Mouse (Mus musculus) gastrocnemius, postnatal 10 days (tissue): ENCODE results near the gene Ly6c2. TPM values are rescaled to one million over a fixed set of nuclear protein-coding genes. Genes with fewer than 3 reads are reported as not detected.

Experiments used
- total RNA-seq, 2 experiments: library from RNA; stranded (reverse); gene quantifications; 2 replicates each; pipeline ENCODE4 v1.2.3; 2021

The Ly6c2 gene
- total RNA-seq, 2 experiments from 2014 or later, result 3.1 to 3.3 TPM

Other genes starting within 250 kb of the Ly6c2 start
- gene 2010109I03Rik, start 214.9 kb downstream of the Ly6c2 start, total RNA-seq, result not detected
- under 1 TPM in 1 of 2 experiments, not detected in 1; 0.21 TPM for gene Ly6i, start 128.5 kb downstream of the Ly6c2 start, total RNA-seq
- gene Ly6a, start 113.9 kb downstream of the Ly6c2 start, total RNA-seq, result 10 to 100 TPM; 43.4 to 57.2 TPM
- 10 to 100 TPM; 60.9 to 62.0 TPM for gene Ly6c1, start 63.1 kb downstream of the Ly6c2 start, total RNA-seq
- under 1 TPM in 1 of 2 experiments, not detected in 1; 0.68 TPM for gene Ly6g, start 43.3 kb upstream of the Ly6c2 start, total RNA-seq
- gene BC025446, start 104.4 kb upstream of the Ly6c2 start, total RNA-seq, result not detected
- gene Ly6f, start 156.5 kb upstream of the Ly6c2 start, total RNA-seq, result not detected